Mouse (Mus musculus) heart, postnatal 4 days (tissue): ENCODE results near the gene Zfp668. TPM values are rescaled to one million over a fixed set of nuclear protein-coding genes. Genes with fewer than 3 reads are reported as not detected.
"Not testable (repeated sequence)": the region's sequence is repeated elsewhere in the genome, so short reads cannot be mapped to it uniquely, and the experiment has no call there.

Experiments used
- DNase-seq: peaks from one replicate; pipeline ENCODE4 v3.0.0; 2021
- total RNA-seq, 2 experiments: library from RNA; stranded (reverse); gene quantifications; 2 replicates each; pipeline ENCODE4 v1.2.3; 2021

Gene Zfp668
- 1 to 10 TPM; 7.7 to 8.9 TPM for total RNA-seq

DNA sequence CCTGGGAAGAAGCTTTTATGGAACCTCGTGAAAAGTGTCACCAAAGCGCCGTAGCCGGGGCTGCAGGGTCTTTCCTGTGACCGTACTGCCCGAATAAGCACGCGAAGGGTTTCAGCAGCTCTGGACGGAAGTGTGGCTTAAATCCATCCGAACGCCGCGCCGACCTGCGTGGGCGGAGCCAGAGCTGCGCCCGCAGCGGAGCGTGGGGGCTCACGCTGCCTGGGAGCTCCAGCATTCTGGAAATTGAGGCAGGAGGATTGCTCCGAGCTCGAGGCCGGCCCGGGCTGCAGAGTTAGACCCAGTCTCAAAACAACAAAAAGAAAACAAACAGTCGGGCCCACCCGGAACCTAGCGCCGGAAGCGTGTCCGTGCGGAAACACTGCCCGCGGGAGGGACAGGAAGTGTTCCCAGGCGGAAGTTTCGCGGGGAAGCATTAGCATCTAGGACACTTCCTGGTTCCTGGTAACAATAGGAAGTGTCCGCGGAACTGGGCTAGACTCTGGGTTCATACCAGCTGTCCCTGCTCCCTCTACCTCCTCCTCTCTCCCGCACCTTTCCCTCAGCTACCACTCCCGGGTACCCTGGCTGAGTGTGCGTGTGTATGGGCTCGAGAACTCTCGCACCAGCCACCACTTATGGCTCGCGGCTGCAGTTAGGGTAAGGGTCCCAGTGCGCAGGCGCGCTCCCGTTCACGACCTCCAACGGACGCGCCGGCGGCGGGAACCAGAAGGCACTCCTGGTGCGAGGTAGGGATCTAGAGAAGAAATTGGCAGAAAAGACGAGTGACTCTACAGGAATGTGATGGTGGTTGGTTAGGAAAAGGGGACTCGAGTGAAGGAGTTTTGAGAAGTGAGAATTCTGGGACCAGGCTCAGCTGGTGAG, at the start of gene Zfp668:
Zfp668 (minus strand) TSS at position 362 of the 882 bp plus-strand sequence.
- peak; percentile 93 for DNase-seq

DNA sequence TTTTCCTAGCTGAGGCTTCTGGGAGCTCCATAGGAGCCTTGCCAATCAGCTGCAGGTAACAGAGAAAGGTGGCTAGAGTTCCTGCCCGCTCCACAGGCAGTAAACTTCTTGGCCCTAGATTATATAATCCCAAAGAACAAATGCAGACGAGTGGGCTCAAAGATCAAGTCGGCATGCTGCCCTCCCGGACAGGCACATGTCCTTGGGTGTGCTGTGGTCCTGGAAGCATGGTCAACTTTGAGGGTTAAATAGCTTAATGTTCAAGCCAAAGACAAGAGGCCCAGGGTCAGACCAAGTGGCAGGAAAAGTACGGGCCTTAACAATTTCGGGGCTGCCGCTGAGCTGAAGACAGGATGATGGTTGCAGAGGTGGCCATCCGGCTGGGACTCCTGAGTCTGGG, 49.4 kb upstream of the Zfp668 start:
- DNase-seq, result no peak

DNA sequence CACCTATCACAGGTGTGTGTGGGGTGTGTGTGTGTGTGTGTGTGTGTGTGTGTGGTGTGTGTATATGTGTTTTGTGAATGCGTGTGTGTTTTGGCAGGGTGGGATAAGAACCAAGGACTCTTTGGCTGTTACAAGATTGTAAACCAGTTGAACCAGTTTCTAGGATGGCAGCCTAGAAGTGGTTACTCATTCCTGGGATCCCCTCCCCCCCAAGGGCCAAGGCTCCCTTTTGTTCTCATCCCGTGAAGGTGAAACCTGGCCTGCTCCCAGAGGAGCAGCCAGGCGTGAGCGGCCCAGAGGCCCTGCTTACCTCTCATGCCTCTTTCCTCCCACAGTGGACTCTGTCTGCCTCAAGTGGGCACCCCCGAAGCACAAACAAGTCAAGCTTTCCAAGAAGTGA, 48.6 kb upstream of the Zfp668 start:
- no peak for DNase-seq

DNA sequence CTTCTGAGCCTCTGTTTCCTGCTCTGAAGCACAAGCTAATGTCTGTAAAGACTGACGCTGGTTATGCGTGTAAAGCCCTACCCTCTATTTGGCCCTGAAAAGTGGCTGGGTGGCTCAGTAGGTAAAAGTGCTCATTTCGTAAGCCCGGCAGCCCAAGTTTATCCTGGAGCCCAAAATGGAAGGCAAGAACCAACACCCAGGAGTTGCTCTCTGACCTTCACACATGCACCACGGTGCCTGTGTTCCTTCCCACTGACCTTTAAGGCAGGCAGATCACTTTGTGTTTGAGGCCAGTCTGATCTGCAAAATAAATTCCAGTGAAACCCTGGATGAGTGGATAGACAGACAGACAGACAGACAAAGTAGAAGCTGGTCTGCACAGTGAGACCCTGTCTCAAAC, 47.1 kb upstream of the Zfp668 start:
- no peak for DNase-seq

DNA sequence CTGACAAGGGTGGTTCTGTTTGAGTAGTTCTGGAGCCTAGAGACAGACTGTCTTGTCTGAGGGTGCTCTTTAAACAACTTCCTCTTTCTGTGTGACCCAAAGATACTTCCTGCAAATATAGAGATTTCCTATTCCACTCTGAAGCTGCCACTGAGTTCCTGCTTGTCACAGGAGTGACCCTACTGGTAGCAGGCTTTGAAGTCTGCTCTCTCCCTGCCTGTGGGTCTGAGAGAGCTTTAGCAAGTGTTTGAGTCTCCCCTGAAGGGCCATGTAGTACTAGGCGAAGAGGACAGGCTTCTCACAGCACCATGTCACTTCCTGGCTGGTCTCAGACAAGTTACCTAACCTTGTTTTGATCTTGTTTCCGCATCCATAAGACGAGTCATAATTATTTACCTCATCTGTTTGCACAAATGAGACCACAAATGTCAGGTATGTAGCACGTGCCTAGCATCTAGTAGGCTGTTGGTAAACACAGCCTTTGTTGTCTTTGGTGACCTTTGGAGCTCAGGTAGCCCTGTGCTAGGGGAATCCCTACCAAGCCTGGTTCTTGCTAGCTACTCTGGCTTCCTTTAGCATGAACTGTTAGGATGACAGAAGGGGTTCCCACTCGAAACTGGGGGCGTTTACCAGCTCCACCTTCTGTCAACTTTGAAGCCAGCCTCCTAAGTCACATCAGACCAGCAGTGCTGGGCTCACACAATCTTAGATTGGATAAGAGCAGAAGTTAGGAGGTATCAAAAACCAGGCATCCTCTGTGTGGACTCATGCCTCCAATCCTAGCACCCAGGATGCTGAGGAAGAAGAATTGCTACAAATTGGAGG, 46.0 kb upstream of the Zfp668 start:
- DNase-seq, result no peak

DNA sequence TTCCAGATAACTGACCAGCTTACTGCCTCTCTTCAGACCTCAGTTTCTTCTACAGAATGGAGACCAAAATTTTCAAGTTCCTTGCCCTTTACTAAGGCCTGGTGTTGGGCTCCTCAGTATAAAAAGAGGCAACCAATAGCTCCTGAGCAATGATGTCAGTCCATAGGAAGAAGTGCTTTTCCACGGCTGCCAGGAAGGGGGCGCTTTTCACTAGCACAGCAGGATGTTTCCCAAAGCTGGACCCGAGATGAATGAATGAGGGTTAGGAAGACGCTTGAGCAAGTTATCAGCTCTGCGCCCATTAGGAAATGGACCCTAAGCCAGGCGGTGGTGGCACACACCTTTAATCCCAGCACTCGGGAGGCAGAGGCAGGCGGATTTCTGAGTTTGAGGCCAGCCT, 44.9 kb upstream of the Zfp668 start:
- DNase-seq, result no peak

DNA sequence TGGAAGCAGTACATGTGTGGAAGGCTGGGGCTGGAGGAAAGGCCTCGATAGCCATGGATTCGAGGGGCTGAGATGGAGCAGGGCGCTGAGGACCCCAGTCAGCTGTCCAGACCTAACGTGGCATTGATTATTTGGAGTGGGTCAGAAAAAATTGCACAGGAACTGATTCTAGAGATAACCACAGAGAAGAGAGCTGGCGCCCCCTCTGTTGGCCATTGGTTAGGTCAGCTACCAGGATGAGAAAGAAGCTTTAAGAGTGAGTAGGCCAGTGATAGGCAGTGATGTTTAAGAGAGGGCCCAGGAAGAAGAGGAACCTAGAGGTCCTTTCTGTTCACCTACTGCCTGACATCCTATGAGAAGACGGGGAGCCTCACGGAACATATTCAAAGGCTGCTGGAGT, 42.7 kb upstream of the Zfp668 start:
- DNase-seq, result no peak

DNA sequence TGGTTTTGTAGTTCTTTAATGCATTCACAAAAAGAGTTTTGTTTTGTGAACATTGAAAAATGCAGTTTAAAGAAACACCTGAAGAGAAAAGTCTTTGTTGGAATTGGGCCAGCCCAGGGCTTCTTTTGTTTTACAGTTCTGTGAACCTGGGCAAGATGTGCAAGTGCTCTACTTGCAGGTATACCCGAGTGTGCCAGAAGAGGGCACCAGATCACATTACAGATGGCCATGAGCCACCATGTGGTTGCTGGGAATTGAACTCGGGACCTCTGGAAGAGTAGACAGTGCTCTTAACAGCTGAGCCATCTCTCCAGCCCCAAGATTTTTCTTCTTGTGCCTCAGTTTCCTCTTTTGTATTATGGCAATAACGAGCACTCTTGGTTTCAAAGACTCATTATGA, 41.6 kb upstream of the Zfp668 start:
- peak; percentile 51 for DNase-seq

DNA sequence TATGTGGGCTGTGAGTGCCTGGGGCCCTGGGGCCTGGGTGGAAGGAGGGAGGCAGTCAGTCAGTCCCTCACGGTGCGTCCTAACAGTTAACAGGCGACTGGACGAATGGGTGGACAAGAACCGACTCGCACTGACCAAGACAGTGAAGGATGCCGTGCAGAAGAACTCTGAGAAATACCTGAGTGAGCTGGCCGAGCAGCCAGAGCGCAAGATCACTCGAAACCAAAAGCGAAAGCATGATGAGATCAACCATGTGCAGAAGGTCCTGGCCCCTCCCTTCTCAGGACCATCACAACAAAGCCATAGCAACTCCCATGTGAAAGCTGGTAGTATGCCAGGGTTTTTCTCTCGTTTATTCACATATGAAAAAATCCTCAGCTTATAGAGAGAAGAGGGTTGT, 38.7 kb upstream of the Zfp668 start:
- DNase-seq, result no peak

DNA sequence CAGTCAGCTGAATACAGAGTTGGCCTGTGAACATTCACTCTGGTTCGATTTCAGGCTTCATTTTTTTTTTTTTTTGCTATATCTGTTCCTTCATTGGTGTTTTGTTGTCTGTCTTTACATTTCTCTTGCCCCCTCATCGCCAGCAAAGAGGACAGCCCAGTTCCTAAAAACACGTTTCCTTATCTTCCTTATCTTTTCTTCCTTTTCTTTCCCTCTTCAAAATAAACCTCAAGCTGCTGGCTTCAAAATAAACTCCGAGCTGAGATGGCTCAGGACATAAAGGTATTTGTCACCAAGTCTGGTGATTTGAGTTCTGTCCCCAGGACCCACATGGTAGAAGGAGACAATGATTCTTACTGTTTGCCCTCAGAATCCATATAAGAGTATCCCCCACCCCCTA, 36.3 kb upstream of the Zfp668 start:
- no peak for DNase-seq

DNA sequence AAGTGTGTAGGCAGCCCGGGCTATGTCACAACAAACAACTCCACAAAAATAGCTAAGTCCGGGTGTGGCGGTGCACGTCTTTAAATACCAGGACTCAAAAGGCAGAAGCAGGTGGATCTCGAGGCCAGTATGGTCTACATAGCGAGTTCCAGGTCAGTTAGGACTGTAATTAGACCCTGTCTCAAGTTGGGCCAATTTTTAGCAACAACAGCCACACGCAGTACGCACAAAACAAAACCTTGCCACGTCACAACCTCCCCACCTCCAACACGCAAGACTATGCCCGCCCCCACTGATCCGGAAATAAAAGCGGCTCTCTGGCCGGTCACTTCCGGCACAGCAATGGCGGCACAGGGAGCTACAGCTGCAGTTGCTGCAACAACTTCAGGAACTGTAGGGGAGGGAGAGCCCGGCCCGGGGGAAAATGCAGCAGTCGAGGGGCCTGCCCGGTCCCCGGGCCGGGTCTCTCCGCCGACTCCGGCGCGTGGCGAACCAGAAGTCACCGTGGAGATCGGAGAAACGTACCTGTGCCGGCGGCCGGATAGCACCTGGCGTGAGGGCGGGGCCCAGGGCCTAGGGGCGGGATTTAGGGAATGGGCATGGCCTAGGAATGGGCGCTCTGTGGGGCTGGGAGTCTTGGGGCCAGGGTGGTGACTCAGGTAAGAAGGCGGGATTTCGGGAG, 35.7 kb upstream of the Zfp668 start, which contains the start of gene Kat8:
Kat8 (plus strand) TSS at position 327 of the 682 bp plus-strand sequence.
- peak; percentile 88 for DNase-seq

DNA sequence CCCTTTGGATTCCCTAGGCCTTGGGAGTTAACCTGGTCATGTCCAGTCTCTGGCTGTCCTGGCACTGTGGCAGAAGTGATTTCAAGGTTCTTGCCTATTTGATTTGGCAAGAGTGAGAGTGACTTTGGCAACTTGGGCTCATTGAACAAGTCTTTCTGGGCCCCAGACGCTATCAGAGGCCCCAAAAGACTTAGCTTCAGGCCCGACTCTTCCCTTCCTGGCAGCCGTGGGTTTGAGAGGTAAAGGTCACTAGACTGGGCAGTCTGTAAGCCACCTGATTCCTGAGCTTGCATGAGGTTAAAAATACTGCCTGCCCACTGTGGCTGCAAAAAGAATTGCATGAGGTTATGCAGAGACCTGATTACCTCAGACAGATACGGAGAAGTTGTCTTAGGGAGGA, 32.0 kb upstream of the Zfp668 start:
- no peak for DNase-seq

DNA sequence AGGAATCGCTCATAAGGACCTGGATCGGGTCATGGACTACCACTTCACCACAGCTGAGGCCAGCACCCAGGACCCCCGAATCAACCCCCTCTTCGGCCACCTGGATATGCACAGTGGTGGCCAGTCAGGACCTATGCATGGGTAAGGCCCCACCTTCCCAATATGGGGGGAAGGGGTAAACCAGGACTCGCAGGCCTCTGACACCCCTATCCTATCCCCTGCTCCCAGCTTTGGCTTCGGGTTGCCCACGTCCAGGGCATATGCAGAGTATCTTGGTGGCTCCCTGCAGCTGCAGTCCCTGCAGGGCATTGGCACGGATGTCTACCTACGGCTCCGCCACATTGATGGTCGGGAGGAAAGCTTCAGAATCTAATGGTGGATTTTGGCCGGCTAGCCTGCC, 31.3 kb upstream of the Zfp668 start:
- no peak for DNase-seq

DNA sequence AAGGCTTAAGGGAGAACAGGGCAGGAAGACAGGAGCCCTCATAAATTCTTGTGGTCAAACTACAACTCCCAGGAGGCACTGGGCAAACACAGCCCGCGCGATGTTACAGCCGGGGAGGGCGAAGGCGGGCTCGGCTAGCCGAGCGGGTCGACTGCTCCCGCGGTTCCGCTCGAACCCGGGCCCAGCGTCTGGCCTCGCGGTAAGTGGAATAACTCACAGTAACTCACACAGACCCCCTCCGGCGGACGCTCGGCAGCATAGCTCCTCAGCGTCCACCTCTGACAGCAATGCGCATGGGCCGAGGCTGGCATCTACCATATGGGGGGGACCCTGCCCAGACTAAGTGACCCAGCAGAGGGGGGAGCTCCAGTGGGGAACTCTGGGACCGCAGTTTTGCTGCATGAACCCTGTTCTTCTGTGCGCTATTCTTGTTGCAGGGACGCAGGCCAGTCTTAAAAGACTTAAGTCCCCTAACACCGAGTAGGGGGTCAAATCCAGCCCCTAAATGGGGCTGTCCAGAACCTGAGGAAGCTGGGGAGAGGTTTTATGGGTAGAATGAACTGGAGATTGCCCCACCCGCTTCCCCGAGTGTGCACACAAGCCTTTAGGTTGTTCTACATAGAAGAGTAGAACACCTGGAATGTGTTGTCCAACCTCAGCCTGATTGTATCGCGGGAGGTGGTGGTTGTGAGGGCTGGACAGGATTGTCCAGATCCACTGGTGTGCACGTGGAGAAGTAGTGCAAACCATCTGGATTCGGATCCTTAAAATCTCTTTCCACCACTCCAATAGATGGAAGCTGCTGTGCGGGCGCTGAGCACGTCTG, 27.6 kb upstream of the Zfp668 start, which contains the start of gene Bckdk:
Bckdk (plus strand) TSS at position 112 of the 826 bp plus-strand sequence.
- peak; percentile 83 for DNase-seq

DNA sequence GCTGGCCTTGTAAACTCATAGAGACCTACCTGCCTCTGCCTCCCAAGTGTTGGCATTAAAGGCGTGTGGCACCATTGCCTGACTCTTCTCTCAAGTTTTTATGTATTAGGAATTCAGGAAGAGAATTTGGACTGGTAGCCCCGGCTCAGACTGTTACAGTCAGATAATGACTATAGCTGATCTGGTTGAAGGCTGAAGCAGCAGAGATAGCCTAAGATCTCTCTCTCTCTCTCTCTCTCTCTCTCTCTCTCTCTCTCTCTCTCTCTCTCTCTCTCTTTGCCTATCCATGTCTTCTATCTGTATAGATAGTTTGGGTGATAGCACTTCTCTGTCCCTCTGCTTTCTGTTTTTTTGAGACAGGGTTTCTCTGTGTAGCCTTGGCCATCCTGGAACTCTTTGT, 25.1 kb upstream of the Zfp668 start:
- no peak for DNase-seq

DNA sequence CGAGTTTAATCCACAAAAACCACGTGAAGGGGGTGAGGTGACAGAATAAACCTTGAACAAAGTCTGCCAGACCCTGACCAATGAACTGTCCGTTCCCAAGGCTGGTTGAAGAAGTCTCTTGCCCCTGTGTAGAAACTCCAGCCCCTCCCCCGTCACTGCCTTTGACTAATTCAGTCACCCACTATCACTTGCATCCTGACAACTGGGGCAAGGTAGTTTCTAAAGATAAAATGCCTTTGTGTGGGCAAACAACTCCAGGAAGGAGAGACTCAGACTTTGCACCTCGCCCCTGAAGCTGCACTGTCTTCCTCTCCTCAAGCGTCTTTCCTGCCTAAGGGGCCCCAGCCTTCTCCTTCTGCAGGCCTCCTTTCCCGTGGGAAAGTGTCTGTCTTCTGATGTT, 23.4 kb upstream of the Zfp668 start:
- DNase-seq, result no peak

DNA sequence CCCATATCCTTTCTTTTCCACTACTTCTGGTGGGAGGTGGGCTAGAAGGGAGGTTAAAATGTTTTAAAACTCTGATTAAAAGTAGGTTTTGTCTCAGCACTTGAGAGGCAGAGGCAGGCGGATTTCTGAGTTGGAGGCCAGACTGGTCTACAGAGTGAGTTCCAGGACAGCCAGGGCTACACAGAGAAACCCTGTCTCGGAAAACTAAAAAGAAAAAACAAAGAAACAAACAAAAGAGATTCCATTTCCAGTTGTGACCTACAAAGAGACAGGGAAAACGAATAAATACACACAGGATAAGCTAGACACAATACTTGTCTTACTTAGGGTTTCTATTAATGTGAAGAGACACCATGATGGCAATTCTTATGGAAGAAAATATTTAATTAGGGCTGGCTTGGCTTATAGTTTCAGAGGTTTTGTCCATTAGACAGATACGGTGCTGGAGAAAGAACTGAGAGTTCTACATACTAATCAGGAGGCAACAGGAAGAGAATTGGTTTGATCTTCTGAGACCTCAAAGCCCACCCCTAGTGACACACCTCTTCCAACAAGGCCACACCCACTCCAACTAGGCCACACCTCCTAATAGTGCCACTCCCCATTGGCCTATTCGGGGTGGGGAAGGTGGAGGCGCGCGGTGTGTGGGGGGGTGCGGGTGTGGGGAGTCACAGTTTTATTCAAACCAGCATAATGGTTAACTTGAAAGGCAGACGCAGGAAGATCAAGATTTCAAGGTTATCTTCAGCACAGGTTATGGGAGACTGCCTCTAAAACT, 21.7 kb upstream of the Zfp668 start:
- DNase-seq, result no peak

DNA sequence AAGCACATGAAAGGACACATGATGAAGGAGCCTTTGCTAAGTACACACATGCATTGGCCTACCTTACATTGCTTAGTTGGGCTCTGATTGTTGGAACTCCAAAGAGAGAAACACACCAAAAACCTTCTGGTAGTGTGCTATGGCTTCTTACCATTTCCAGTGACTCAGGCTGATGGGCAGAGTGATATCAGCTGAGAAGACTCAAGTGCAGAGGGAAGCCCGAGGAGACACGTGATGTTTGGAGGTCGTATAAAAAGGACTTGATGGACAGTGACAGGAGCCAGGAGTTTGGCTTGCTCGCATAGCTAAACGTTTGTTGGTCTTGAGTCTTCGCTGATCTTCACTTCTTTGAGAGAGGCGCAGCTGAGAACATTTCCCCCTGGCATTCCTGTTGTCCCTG, 20.9 kb upstream of the Zfp668 start:
- no peak for DNase-seq

DNA sequence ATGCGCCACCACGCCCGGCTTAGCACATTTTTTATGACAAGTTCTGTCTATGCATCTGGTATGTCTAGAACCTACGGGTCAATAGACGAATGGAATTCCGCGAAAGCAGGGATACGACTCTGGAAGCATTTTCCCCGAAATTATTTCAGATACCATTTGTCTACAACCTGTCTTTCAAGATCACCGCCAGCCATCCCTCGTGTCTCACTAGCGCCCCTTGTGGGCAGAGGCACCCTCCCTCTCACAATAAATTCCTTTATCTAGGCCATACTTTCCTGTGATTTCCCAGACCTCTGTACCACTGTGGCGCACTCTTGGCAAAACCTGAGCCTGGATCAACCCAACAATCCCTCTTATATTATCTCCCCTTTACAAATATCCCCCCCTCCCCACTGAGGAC, 19.8 kb upstream of the Zfp668 start:
- peak; percentile 76 for DNase-seq

DNA sequence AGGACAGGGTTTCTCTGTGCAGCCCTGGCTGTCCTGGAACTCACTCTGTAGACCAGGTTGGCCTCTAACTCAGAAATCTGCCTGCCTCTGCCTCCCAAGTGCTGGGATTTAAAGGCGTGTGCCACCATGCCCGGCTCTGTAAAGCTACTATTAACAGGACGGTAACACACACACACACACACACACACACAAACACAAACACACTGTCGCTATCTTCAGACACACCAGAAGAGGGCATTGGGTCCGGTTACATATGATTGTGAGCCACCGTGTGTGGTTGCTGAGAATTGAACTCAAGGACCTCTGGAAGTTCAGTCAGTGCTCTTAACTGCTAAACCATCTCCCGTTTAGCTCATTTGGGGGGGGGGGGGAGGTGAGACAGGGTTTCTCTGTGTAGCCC, 19.3 kb upstream of the Zfp668 start:
- DNase-seq, result not testable (repeated sequence)

DNA sequence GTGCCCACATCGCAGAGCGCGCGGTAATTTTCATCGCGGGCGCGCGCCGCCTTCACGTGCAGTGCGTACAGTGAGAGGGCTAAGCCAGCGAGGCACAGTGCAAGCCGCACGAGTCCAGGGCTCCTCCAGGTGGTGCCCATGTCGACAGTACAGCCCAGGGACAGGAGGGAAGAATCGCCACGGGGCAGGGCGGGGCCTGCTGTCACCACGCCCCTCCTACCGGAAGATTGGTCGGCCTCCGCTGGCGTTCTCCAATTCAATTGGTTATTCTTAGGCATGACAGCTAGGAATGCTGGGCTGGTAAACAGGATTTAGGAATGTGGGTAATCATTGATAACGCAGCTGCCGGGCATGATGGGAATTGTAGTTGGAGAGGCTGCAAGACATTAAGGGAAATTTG, 18.8 kb upstream of the Zfp668 start, which contains the start of the genes Gm21974 and Vkorc1:
Gm21974 (minus strand) TSS at position 13 of the 400 bp plus-strand sequence.
Vkorc1 (minus strand) TSS at position 176 of the 400 bp plus-strand sequence.
- peak; percentile 95 for DNase-seq
